Mouse (Mus musculus) liver, embryonic 14.5 days (tissue): ENCODE measurements around the gene Mdm2. TPM values are rescaled to one million over a fixed set of nuclear protein-coding genes. Genes with fewer than 3 reads are reported as not detected.
A peak's percentile ranks its signal among the peaks of the same experiment; 100 is the strongest.

Experiments used
- ATAC-seq: fragments of 200-750 bp; cut with Nextera tagmentation; 2 replicates; pipeline ENCODE4 v1.8.0; 2017; ENCODE audit warnings: moderate number of reproducible peaks, mild to moderate bottlenecking, moderate library complexity; ENCODE audit not compliant: insufficient read depth
- DNase-seq, 3 experiments: peaks; one replicate each; pipeline ENCODE4 v3.0.0-alpha.2; 2012 to 2013; ENCODE audit warnings: low read depth in 3 of 3, low spot score in 3 of 3
- H3K27ac ChIP-seq: fragments of 300-500 bp; sonication (generic); 2 replicates; pipeline ENCODE4 v1.5.1; 2014; ENCODE audit warnings: moderate library complexity, mild to moderate bottlenecking, control low read depth, inconsistent platforms
- H3K27me3 ChIP-seq: fragments of 300-500 bp; sonication (generic); 2 replicates; pipeline ENCODE4 v1.6.1; 2014; ENCODE audit warnings: mild to moderate bottlenecking, low read length, moderate library complexity; ENCODE audit not compliant: control insufficient read depth, insufficient read depth
- H3K36me3 ChIP-seq: fragments of 300-500 bp; sonication (generic); replicated peaks from 2 replicates; pipeline ENCODE4 v1.6.1; 2014; ENCODE audit warnings: low read depth; ENCODE audit not compliant: control insufficient read depth, insufficient read depth
- H3K4me1 ChIP-seq, 2 experiments: fragments of 200-500 bp in 1 of 2; fragments of 300-500 bp in 1 of 2; sonication (generic) in 1 of 2; replicated peaks; 2 replicates each; pipeline ENCODE4 v1.6.1; 2012 to 2014; ENCODE audit warnings: antibody characterized with exemption in 1 of 2, inconsistent platforms in 1 of 2, low read length in 1 of 2; ENCODE audit not compliant: control insufficient read depth in 2 of 2, insufficient read depth in 2 of 2
- H3K4me2 ChIP-seq: fragments of 300-500 bp; sonication (generic); 2 replicates; pipeline ENCODE4 v1.6.1; 2014; ENCODE audit warnings: low read depth, mild to moderate bottlenecking, control low read depth, moderate library complexity
- H3K4me3 ChIP-seq, 2 experiments: fragments of 200-500 bp in 1 of 2; fragments of 300-500 bp in 1 of 2; sonication (generic) in 1 of 2; 2 replicates each; pipeline ENCODE4 v1.5.1; 2012 to 2014; ENCODE audit warnings: low read depth in 2 of 2, low read length in 2 of 2, mild to moderate bottlenecking in 2 of 2, control low read depth in 1 of 2, inconsistent platforms in 1 of 2, moderate library complexity in 1 of 2; ENCODE audit not compliant: insufficient read depth in 1 of 2
- H3K9ac ChIP-seq: fragments of 300-500 bp; sonication (generic); replicated peaks from 2 replicates; pipeline ENCODE4 v1.6.1; 2014; ENCODE audit warnings: mild to moderate bottlenecking, control low read depth, moderate library complexity
- H3K9me3 ChIP-seq: fragments of 300-500 bp; sonication (generic); 2 replicates; pipeline ENCODE4 v1.6.1; 2016; ENCODE audit warnings: low read length, mixed read lengths; ENCODE audit not compliant: control insufficient read depth
- CTCF ChIP-seq: IDR thresholded peaks from 2 replicates; pipeline ENCODE4 v1.5.1; 2016; ENCODE audit warnings: antibody characterized with exemption, low read depth, control low read depth
- EP300 ChIP-seq: IDR thresholded peaks from 2 replicates; pipeline ENCODE4 v1.6.1; 2016; ENCODE audit warnings: antibody characterized with exemption, low read depth
- WGBS: fragments of 180-500 bp; shearing (Covaris S2); extraction: QIAGEN DNeasy Blood & Tissue Kit; methylation state at CpG from one replicate; pipeline ENCODE4 v1.1.7; 2014; ENCODE audit not compliant: insufficient replicate concordance; 5-methylcytosine and 5-hydroxymethylcytosine counted together
- polyA plus RNA-seq, 2 experiments: library from polyadenylated mRNA; depleted of rRNA in 1 of 2; stranded (reverse) in 1 of 2; unstranded in 1 of 2; fragments of >200 nt; fragmentation: Nextera tagmentation in 1 of 2; extraction: Ambion mirVana in 1 of 2; gene quantifications; 2 replicates each; pipeline versions ENCODE4 v1.2.1 to v1.2.3; 2012 to 2014

Gene Mdm2
- polyA plus RNA-seq, 2 experiments, result 12.8 to 20.0 TPM

GRCm38 (mm10) chr10:117679963-117680473 is 30.5 kb downstream of the Mdm2 start:
- no peaks in the 10 kb centered on the region for H3K9me3 ChIP-seq
- H3K4me2 ChIP-seq, result no peak overlapping the region
- no peak for TF ChIP-seq CTCF
- no peak for TF ChIP-seq EP300
- no peak overlapping the region for H3K4me3 ChIP-seq
- no peaks in the 10 kb centered on the region; the same call in 1 of the 2 replicates for H3K27me3 ChIP-seq
- H3K27ac ChIP-seq, result no peak overlapping the region
- ATAC-seq, result no peak
- no peaks in the 10 kb centered on the region for H3K36me3 ChIP-seq
- H3K4me1 ChIP-seq, result peaks cover 6 to 18% of the 10 kb centered on the region in 2 experiments
- DNase-seq, result no peak
- 81% methylated on average over 14 of the region's 14 CpGs for WGBS
- H3K9ac ChIP-seq, result no peak overlapping the region

GRCm38 (mm10) chr10:117679029-117679686 is 31.4 kb downstream of the Mdm2 start:
- WGBS, result 68% methylated on average over 5 of the region's 5 CpGs
- ATAC-seq (no peak), DNase-seq (no peak)
- no peaks in the 10 kb centered on the region for H3K9me3 ChIP-seq
- H3K36me3 ChIP-seq, result no peaks in the 10 kb centered on the region
- TF ChIP-seq CTCF (no peak), EP300 (no peak)
- H3K27me3 ChIP-seq, result no peaks in the 10 kb centered on the region; the same call in 1 of the 2 replicates
- no peak overlapping the region for H3K4me2 ChIP-seq
- H3K4me1 ChIP-seq, result peaks cover 6 to 18% of the 10 kb centered on the region in 2 experiments
- H3K4me3 ChIP-seq, result no peak overlapping the region
- no peak overlapping the region for H3K27ac ChIP-seq
- H3K9ac ChIP-seq, result no peak overlapping the region

DNA sequence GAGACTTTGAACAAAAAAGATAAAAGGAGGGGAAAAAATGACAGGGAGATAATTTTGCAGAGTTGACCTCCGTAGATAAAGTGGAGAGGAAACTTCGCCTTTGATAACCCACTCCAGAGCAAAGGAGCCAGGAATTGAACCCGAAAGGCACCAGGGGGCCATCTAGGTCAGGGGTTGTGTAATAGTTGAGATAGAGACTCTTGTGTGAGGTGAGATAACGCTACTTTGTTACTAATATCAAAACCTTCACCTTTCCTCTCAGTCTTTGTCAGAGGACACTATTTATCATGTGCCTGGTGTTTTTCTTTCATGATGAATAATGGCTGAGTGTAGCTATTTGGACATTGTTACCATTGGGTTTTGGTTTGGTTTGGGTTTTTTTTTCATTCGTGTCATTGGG is 32.2 kb downstream of the Mdm2 start:
- Histone ChIP-seq H3K4me1 (peaks cover 6 to 18% of the 10 kb centered on the region in 2 experiments), H3K9ac (no peak overlapping the region; the same call in 1 of the 2 replicates), H3K27ac (no peak overlapping the region), H3K9me3 (no peaks in the 10 kb centered on the region), H3K27me3 (no peaks in the 10 kb centered on the region; the same call in 1 of the 2 replicates), H3K36me3 (no peaks in the 10 kb centered on the region), H3K4me2 (no peak overlapping the region), H3K4me3 (no peak overlapping the region)
- TF ChIP-seq EP300 (peak; percentile 32; the same call in 1 of the 2 replicates), CTCF (no peak)
- peak in 1 of 3 experiments; percentile 30 for DNase-seq
- ATAC-seq, result peak; percentile 68; the same call in 1 of the 2 replicates
- WGBS, result 15% methylated on average over 5 of the region's 5 CpGs

- DNase-seq (no peak), ATAC-seq (no peak)
- no peak for TF ChIP-seq CTCF
- TF ChIP-seq EP300, result no peak
- no peak overlapping the region for H3K4me3 ChIP-seq
- H3K4me2 ChIP-seq, result no peak overlapping the region
- H3K36me3 ChIP-seq, result no peaks in the 10 kb centered on the region
- no peak overlapping the region; the same call in 1 of the 2 replicates for H3K9ac ChIP-seq
- H3K4me1 ChIP-seq, result peaks cover 6 to 18% of the 10 kb centered on the region in 2 experiments
- 64% methylated on average over 13 of the region's 13 CpGs for WGBS
- H3K9me3 ChIP-seq, result no peaks in the 10 kb centered on the region
- H3K27me3 ChIP-seq, result no peaks in the 10 kb centered on the region; the same call in 1 of the 2 replicates
- H3K27ac ChIP-seq, result no peak overlapping the region
These were observed 32.9 kb downstream of the Mdm2 start for GRCm38 (mm10) chr10:117677494-117678236.
